Mouse (Mus musculus): ENCODE measurements around the gene Naalad2. TPM values are rescaled to one million over a fixed set of nuclear protein-coding genes. Genes with fewer than 3 reads are reported as not detected.
A peak's percentile ranks its signal among the peaks of the same experiment; 100 is the strongest.
"Not testable (repeated sequence)": the region's sequence is repeated elsewhere in the genome, so short reads cannot be mapped to it uniquely, and the experiment has no call there.

Gene Naalad2
- polyA plus RNA-seq, 1 experiment = 0.98 TPM

- 84% methylated on average over 6 of the region's 6 CpGs for WGBS
- Histone ChIP-seq H3K4me3 (replicated peaks; ENCODE audit: insufficient read depth, low read depth, low read length) (no peak overlapping the region), H3K27ac (ENCODE audit: insufficient read depth, low read length) (no peak overlapping the region), H3K4me1 (ENCODE audit: control insufficient read depth, insufficient read depth, low read length) (peaks cover 3% of the 10 kb centered on the region), H3K27me3 (ENCODE audit: control insufficient read depth, insufficient read depth, low read length) (no peaks in the 10 kb centered on the region)
- DNase-seq = no peak
- TF ChIP-seq CTCF (IDR thresholded peaks at IDR 0.05; ENCODE audit: borderline replicate concordance, insufficient read depth, low read depth, low read length) (no peak), POLR2A (IDR thresholded peaks at IDR 0.05; ENCODE audit: borderline replicate concordance, insufficient read depth, low read length) (no peak)
Measured at GRCm38 (mm10) chr9:18298301-18298700, 104.5 kb downstream of the Naalad2 start.

- WGBS = 36% methylated on average over 6 of the region's 6 CpGs
- TF ChIP-seq POLR2A (IDR thresholded peaks at IDR 0.05; ENCODE audit: borderline replicate concordance, insufficient read depth, low read length) (no peak), CTCF (IDR thresholded peaks at IDR 0.05; ENCODE audit: borderline replicate concordance, insufficient read depth, low read depth, low read length) (no peak)
- no peak for DNase-seq
- H3K4me3 ChIP-seq (replicated peaks; ENCODE audit: insufficient read depth, low read depth, low read length) = peak overlapping the region; percentile 81
- H3K4me1 ChIP-seq (ENCODE audit: control insufficient read depth, insufficient read depth, low read length) = peaks cover 3% of the 10 kb centered on the region
- H3K27ac ChIP-seq (ENCODE audit: insufficient read depth, low read length) = no peak overlapping the region
- H3K27me3 ChIP-seq (ENCODE audit: control insufficient read depth, insufficient read depth, low read length) = no peaks in the 10 kb centered on the region
Measured at GRCm38 (mm10) chr9:18293026-18293781, 109.6 kb downstream of the Naalad2 start.

GRCm38 (mm10) chr9:18292443-18292922 lies 110.3 kb downstream of the Naalad2 start:
- peak overlapping the region; percentile 81 for H3K4me3 ChIP-seq (replicated peaks; ENCODE audit: insufficient read depth, low read depth, low read length)
- peaks cover 3% of the 10 kb centered on the region for H3K4me1 ChIP-seq (ENCODE audit: control insufficient read depth, insufficient read depth, low read length)
- TF ChIP-seq CTCF (IDR thresholded peaks at IDR 0.05; ENCODE audit: borderline replicate concordance, insufficient read depth, low read depth, low read length) (no peak), POLR2A (IDR thresholded peaks at IDR 0.05; ENCODE audit: borderline replicate concordance, insufficient read depth, low read length) (0 out of 2 replicates have a peak, but pooled peaks have one; percentile 2)
- H3K27ac ChIP-seq (ENCODE audit: insufficient read depth, low read length) = peak overlapping the region; percentile 70
- no peaks in the 10 kb centered on the region for H3K27me3 ChIP-seq (ENCODE audit: control insufficient read depth, insufficient read depth, low read length)
- DNase-seq = no peak
- WGBS = under 1% methylated on average over 24 of the region's 24 CpGs

GRCm38 (mm10) chr9:18291571-18292429 lies 111.0 kb downstream of the Naalad2 start, which contains the start of gene Chordc1:
Gene Chordc1, plus strand, starts transcription at chr9:18292125.
- H3K4me3 ChIP-seq (replicated peaks; ENCODE audit: insufficient read depth, low read depth, low read length) = peak within 1 kb of the TSS; percentile 81
- H3K27me3 ChIP-seq (ENCODE audit: control insufficient read depth, insufficient read depth, low read length) = no peaks in the 10 kb centered on the region
- TF ChIP-seq CTCF (IDR thresholded peaks at IDR 0.05; ENCODE audit: borderline replicate concordance, insufficient read depth, low read depth, low read length) (0 out of 2 replicates have a peak, but pooled peaks have one; percentile 19), POLR2A (IDR thresholded peaks at IDR 0.05; ENCODE audit: borderline replicate concordance, insufficient read depth, low read length) (peak; percentile 61; the same call in 1 of the 2 replicates)
- 2% methylated on average over 49 of the region's 49 CpGs for WGBS
- DNase-seq = peak; percentile 96 to 97
- peak within 1 kb of the TSS; percentile 70 for H3K27ac ChIP-seq (ENCODE audit: insufficient read depth, low read length)
- peaks cover 3% of the 10 kb centered on the region for H3K4me1 ChIP-seq (ENCODE audit: control insufficient read depth, insufficient read depth, low read length)

GRCm38 (mm10) chr9:18278693-18279092 lies 124.1 kb downstream of the Naalad2 start:
- H3K27ac ChIP-seq (ENCODE audit: insufficient read depth, low read length); H3K4me3 ChIP-seq (replicated peaks; ENCODE audit: insufficient read depth, low read depth, low read length); H3K4me1 ChIP-seq (ENCODE audit: control insufficient read depth, insufficient read depth, low read length); DNase-seq; H3K27me3 ChIP-seq (ENCODE audit: control insufficient read depth, insufficient read depth, low read length): not testable (repeated sequence)
- WGBS = 31% methylated on average over 5 of the region's 5 CpGs

- Histone ChIP-seq H3K4me1 (ENCODE audit: control insufficient read depth, insufficient read depth, low read length) (no peaks in the 10 kb centered on the region), H3K4me3 (replicated peaks; ENCODE audit: insufficient read depth, low read depth, low read length) (no peak overlapping the region), H3K27ac (ENCODE audit: insufficient read depth, low read length) (no peak overlapping the region), H3K27me3 (ENCODE audit: control insufficient read depth, insufficient read depth, low read length) (no peaks in the 10 kb centered on the region)
- WGBS = 53% methylated on average over 1 of the region's 1 CpGs
- TF ChIP-seq CTCF (IDR thresholded peaks at IDR 0.05; ENCODE audit: borderline replicate concordance, insufficient read depth, low read depth, low read length) (no peak), POLR2A (IDR thresholded peaks at IDR 0.05; ENCODE audit: borderline replicate concordance, insufficient read depth, low read length) (no peak)
- DNase-seq = no peak
Measured at GRCm38 (mm10) chr9:18277497-18277896, 125.3 kb downstream of the Naalad2 start.

- 54% methylated on average over 2 of the region's 2 CpGs for WGBS
- H3K4me1 ChIP-seq (ENCODE audit: control insufficient read depth, insufficient read depth, low read length) = no peaks in the 10 kb centered on the region
- H3K27me3 ChIP-seq (ENCODE audit: control insufficient read depth, insufficient read depth, low read length) = no peaks in the 10 kb centered on the region
- H3K4me3 ChIP-seq (replicated peaks; ENCODE audit: insufficient read depth, low read depth, low read length) = no peak overlapping the region
- no peak for DNase-seq
- no peak overlapping the region for H3K27ac ChIP-seq (ENCODE audit: insufficient read depth, low read length)
- TF ChIP-seq CTCF (IDR thresholded peaks at IDR 0.05; ENCODE audit: borderline replicate concordance, insufficient read depth, low read depth, low read length) (no peak), POLR2A (IDR thresholded peaks at IDR 0.05; ENCODE audit: borderline replicate concordance, insufficient read depth, low read length) (no peak)
Measured at GRCm38 (mm10) chr9:18276844-18277243, 126.0 kb downstream of the Naalad2 start.

Measured in cerebellum, adult 2 months (tissue).